Mouse (Mus musculus) heart, postnatal 0 days (tissue): ENCODE results near the gene Ace2.

Experiments used
- CTCF ChIP-seq: IDR thresholded peaks from 2 replicates; pipeline ENCODE4 v1.5.1; 2016; ENCODE audit warnings: antibody characterized with exemption, control low read depth, low read depth
- EP300 ChIP-seq: IDR thresholded peaks from 2 replicates; pipeline ENCODE4 v1.6.1; 2016; ENCODE audit warnings: antibody characterized with exemption, low read depth

GRCm38 (mm10) chrX:164175780-164176179 lies 36.6 kb downstream of the Ace2 start:
- TF ChIP-seq CTCF: no peak
- no peak for TF ChIP-seq EP300
